Mouse (Mus musculus) regulatory T cell (primary cell): ENCODE results near the gene Sema7a.

Source experiments
- in situ Hi-C: fragments of 300-600 bp; cut with MboI, MseI; formaldehyde crosslinking; loops from one replicate; pipeline ENCODE4 v1.15.1; 2025; ENCODE audit warnings: high pct_unique_total_duplicates

Gene Sema7a

DNA sequence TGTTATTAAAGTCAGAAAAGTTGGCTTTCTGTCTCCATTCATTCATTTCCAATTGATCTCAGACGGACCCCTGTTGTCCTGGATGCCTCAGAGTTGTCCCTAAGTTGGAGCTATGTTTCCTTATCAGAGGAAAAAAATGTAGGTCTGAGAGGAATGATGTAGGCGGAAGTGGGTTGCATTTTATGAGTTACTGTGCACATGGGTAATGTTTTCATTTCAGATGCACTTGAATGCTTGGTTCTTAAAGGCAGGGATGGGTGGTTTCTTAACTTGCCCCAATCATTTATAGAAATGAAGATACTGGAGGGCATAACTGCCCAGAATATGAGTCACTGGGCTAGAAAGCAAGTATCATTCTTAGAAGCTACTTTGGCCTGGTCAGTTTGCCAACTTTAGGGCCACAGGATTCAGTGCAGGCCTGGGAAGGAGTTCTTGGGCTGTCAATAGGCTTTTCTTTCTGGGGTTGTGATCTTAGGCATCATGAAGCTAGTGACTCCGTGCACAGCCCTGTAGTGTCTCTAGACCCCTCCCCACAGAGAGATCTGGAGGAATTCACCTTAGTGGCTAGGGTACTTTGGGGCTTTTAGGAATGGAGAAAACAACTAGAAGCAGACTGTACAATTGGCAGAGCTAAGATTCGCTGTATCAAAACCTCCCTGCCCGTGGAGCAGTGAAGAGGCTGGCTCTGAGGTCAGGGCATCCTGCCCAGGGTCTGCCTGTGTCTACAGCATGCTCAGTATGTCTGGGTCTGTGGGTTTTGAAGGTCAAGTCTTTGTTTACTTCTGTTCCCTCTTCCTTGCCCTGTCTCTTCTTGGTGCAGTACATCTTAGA lies 1.5 kb upstream of the Sema7a start:
- in situ Hi-C loops = loop anchor here (5.0 kb wide), 2 partner anchors 54 to 76 kb away; no protein-coding TSS in a partner anchor

DNA sequence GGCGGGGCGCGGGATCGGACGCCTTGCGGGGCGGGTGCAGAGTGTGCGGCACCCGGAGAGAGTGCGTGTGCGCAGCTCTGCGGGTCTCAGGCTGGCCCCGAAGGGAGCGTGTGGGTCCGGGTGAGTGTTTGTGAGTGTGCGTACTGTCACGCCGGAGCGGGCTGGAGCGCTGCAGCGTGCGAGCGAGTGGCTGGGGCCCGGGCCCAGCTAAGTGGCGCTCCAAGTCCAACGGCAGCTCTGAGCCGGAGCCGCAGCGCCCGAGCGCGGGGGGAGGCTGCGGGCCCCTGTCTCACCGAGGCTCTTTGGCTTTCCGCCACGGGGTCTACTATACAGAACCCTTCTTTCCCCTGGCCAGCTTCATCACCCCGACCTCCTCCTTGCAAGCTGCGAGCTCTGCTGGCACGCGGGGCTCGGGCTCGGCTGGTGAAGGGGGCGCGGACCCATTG lies 460 bp downstream of the Sema7a start:
- in situ Hi-C loops = no loop called here

DNA sequence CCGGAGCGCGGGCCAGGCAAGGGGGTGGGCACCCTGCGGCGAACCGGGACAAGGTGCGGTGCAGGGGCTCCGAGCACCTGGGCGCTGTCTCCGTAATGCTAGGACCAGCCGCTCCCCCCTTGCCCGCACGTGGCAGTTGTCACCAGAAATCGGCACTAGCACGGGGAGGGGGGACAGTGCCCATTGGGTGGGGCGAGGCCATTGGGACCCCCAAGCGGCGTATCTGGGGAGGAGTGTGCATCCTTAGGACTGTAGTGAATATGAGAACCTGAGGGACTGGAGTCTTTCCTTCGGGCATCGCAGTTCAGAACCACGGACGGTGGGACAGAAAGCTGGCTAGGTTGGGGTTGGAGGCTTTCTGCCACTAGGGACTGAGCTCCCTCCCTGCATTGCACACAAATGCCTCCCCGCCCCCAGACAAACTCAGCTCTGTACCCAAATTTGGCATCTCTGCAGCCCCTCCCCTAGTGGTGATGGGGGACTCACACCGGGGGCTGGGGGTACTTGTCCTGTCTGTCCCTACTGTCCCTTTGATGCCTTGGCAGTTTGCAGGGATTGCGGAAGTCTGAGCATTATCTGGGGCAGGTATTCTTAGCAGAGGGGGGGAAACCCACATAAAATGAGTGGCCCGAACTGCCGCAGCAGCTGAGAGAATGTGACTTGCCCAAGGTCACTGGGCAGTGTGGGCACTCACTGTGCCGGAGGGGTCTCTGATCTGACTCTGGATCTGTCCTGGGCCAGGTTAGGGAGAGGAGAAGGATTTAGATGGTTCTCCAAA lies 1.1 kb downstream of the Sema7a start:
- in situ Hi-C loops = no loop called here

DNA sequence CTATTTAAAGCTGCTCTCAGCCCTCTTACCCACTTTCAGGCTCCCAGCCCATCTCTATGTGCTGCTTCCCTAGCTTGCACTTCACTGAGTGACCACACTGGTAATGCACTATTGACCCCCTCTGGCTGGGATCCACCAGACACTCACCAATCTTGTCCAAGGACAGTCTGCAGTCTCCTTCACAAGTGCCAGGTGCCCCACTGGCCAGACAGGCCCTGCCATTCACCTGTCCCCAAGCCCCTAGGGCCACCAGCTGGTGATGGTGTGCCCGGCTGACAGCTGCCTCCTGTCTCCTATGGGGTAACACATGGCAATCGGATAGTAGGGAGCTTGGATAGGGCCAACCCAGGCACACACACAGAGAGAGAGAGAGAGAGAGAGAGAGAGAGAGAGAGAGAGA lies 2.1 kb downstream of the Sema7a start:
- in situ Hi-C loops = no loop called here

- in situ Hi-C loops = no loop called here
Measured at GRCm38 (mm10) chr9:57943067-57943466, 3.2 kb downstream of the Sema7a start.

GRCm38 (mm10) chr9:57944572-57944971 lies 4.7 kb downstream of the Sema7a start:
- in situ Hi-C loops = no loop called here

- in situ Hi-C loops = no loop called here
Measured at GRCm38 (mm10) chr9:57945771-57946616, 6.1 kb downstream of the Sema7a start.

DNA sequence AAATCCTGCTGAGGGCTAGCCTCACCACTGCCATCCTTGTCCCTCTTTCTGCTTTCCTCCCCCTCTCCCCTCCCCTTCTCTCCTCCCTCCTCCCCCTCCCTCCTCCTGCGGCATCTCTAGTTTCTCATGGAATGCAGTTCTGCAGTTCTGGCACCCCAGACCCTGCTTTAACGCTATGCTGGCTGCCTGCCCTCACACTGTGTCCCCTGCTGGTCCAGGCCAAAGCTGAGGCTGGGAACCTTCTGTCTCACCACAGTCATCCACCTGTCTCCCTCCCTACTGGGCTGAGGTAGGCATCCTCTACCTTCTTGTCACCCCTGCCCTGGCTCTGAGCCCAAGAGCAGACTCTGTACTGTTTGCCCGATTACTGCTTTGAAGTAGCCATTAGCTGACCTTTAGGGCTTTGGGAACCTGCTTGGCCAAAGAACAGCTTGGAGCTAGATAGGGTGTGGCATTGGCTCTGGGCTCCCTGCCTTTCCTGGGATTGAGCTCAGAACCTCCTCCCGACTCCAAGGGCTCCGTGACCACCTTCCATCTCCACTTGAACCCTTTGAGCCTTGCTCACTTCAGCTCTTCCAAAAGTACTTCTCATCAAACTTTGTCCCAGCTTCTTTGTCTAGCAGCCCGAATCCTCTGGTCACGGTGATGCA lies 7.6 kb downstream of the Sema7a start:
- in situ Hi-C loops = no loop called here

DNA sequence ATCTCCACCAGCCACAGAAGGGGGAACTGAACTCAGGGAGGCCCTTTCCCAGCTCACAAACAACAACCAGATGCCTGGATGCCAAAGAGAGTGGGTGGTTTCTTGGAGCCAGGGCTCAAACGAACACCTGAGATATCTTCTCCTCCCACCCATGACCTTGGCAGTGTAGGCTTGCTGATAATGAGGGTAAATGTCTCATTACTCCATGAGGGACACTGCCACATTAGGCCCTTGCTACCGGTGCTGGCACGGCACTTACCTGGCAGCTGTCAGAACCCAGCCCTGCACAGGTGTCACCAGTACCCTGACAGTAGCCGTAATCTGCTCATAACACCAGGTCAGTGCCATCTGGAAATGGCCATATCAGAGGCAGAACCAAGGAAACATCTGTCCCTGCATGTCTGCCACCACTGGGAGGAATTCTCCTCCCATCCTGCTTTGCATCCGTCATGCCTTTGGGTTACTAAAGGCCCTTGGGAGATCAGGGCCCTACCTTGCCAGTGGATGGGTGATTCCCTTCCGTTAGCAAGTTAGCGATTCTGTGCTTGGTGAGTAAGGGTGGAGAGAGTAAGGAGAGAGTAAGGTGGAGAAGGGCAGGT lies 8.5 kb downstream of the Sema7a start:
- in situ Hi-C loops = no loop called here

GRCm38 (mm10) chr9:57949102-57949704 lies 9.3 kb downstream of the Sema7a start:
- in situ Hi-C loops = no loop called here

DNA sequence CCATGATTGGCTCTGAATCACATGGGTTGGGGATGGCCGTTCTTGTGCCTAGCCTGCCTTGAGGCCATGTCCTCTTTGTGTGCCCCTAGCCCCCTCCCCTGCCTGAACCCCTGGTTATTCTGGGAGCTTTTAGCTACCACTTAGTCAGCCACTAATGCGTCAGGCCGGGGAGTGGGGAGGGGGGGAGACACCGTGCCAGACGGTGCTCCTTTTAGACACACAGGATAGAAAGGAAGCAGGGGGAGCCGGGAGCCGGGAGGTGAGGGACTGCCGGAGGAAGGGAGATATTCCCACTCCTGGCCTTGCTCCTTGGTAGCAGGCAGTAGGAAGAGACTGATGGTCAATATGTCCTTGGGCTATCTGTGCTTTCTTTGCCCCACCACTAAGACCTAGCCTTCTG lies 10.0 kb downstream of the Sema7a start:
- in situ Hi-C loops = no loop called here

GRCm38 (mm10) chr9:57950519-57950918 lies 10.6 kb downstream of the Sema7a start:
- in situ Hi-C loops = no loop called here

GRCm38 (mm10) chr9:57951993-57952392 lies 12.1 kb downstream of the Sema7a start:
- in situ Hi-C loops = no loop called here

GRCm38 (mm10) chr9:57954962-57955744 lies 15.2 kb downstream of the Sema7a start:
- in situ Hi-C loops = no loop called here

GRCm38 (mm10) chr9:57955764-57956163 lies 15.9 kb downstream of the Sema7a start:
- in situ Hi-C loops = no loop called here

- in situ Hi-C loops = no loop called here
Measured at GRCm38 (mm10) chr9:57956196-57956837, 16.4 kb downstream of the Sema7a start.

GRCm38 (mm10) chr9:57956838-57957236 lies 16.9 kb downstream of the Sema7a start:
- in situ Hi-C loops = no loop called here

DNA sequence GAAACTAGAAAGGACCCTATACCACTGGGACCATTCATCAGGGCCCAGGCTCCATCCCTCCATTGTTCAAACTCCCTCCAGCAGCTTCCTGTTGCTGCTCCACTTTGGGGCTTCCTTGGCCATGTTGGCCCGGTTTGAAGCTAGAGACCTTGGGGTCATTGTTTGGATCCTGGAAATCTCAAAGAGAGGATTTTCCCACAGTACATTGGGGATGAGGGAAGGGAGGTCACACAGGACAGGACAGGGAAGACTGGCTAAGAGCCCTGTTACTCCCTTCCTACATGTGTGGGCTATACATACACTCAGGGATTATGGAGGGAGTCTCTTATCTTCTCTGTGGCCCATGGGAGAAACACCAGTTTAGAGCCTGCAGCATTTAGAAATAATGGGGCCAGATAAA lies 18.7 kb downstream of the Sema7a start:
- in situ Hi-C loops = no loop called here

DNA sequence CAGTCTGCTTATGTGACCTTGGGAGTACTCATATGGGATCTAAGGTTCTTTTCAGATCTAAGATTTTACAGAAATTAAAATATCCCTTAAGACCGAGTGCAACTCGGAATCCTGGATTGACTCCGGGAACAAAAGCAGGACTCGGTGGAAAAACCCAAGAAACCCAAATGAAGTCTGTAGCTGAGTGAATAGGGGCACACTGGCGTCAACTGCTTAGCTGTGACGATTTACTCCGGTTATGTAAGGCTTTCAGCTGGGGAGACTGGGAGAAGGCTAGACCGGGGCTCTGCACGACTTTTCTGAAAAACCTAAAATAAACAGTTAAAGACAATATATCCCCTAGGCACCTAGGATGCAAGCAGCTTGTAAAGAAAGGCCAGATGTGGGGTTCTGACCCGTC lies 19.5 kb downstream of the Sema7a start:
- in situ Hi-C loops = no loop called here
